Mouse (Mus musculus) CD4-positive, CD25-positive, alpha-beta regulatory T cell (primary cell): ENCODE measurements around the gene Gpr75. TPM values are rescaled to one million over a fixed set of nuclear protein-coding genes. Genes with fewer than 3 reads are reported as not detected.

Experiments used
- polyA plus RNA-seq: library from polyadenylated mRNA; unstranded; fragments of 100-300 nt; shearing (Covaris generic); gene quantifications from one replicate; pipeline ENCODE4 v1.2.1, GENCODE M21; 2017

The Gpr75 gene
- polyA plus RNA-seq, result not detected

DNA sequence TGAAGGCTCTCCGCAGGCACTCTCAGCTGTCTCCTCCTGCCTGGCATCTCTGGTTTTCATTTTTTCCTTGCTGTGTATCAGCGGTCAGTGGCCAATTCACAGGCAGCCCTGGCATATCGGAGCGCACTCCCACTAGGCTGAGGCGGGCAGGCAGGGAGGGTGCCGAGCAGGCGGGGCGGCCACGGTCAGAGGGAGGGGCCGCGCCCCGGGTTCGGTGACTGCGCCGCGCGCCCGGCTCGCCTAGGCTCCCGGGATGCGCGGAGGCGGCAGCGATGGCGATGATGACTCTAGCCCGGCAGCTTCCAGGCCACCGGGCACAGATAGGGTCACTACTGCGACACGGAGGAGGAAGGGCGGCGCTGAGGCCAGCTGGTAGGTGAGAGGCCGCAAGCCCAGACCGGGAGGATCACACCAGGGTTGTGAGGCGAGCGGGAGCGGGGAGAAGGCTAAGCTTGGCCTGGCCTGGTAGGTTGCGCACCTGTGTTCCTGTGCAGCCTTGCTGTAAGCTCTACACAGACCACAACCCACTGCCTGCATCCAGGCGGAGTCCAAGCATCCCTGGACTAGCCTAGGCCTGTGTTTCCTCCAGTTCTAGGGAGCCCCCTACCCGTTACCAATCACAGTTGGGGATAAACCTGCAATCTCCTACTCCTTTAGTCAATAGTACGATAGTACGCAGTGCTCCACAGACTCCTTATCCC is at the start of gene Gpr75, which contains the start of gene Asb3:
Gene Gpr75 (plus strand): TSS at position 188 of the 701 bp plus-strand sequence.
Gene Asb3 (plus strand): TSS at position 246 of the 701 bp plus-strand sequence.

Other genes with a start within 250 kb of the Gpr75 start
- 0.84 TPM for gene Acyp2, start 235.8 kb upstream of the Gpr75 start, polyA plus RNA-seq
- gene Psme4, start 113.6 kb upstream of the Gpr75 start, polyA plus RNA-seq, result 18.2 TPM
- 49.1 TPM for gene Asb3, start 58 bp downstream of the Gpr75 start, polyA plus RNA-seq
- gene Erlec1, start 69.0 kb downstream of the Gpr75 start, polyA plus RNA-seq, result 7.2 TPM
- 7.5 TPM for gene Chac2, start 101.0 kb downstream of the Gpr75 start, polyA plus RNA-seq